Mouse (Mus musculus): ENCODE data around the gene Rab3gap2. TPM values are rescaled to one million over a fixed set of nuclear protein-coding genes. Genes with fewer than 3 reads are reported as not detected.

Rab3gap2 gene
- total RNA-seq, 1 experiment from 2014 or later, result 50.2 TPM

- ATAC-seq (replicated peaks in 1 of 2; ENCODE audit: insufficient read depth in 1 of 2, low FRiP score in 2 of 2, low TSS enrichment in 1 of 2, low read depth in 1 of 2, poor library complexity in 2 of 2, severe bottlenecking in 2 of 2), result no peak
These were observed 64.8 kb downstream of the Rab3gap2 start for GRCm38 (mm10) chr1:185268675-185269074.

GRCm38 (mm10) chr1:185270403-185271097, 66.6 kb downstream of the Rab3gap2 start:
- ATAC-seq (replicated peaks in 1 of 2; ENCODE audit: insufficient read depth in 1 of 2, low FRiP score in 2 of 2, low TSS enrichment in 1 of 2, low read depth in 1 of 2, poor library complexity in 2 of 2, severe bottlenecking in 2 of 2), result no peak

GRCm38 (mm10) chr1:185271373-185271772, 67.5 kb downstream of the Rab3gap2 start:
- no peak for ATAC-seq (replicated peaks in 1 of 2; ENCODE audit: insufficient read depth in 1 of 2, low FRiP score in 2 of 2, low TSS enrichment in 1 of 2, low read depth in 1 of 2, poor library complexity in 2 of 2, severe bottlenecking in 2 of 2)

DNA sequence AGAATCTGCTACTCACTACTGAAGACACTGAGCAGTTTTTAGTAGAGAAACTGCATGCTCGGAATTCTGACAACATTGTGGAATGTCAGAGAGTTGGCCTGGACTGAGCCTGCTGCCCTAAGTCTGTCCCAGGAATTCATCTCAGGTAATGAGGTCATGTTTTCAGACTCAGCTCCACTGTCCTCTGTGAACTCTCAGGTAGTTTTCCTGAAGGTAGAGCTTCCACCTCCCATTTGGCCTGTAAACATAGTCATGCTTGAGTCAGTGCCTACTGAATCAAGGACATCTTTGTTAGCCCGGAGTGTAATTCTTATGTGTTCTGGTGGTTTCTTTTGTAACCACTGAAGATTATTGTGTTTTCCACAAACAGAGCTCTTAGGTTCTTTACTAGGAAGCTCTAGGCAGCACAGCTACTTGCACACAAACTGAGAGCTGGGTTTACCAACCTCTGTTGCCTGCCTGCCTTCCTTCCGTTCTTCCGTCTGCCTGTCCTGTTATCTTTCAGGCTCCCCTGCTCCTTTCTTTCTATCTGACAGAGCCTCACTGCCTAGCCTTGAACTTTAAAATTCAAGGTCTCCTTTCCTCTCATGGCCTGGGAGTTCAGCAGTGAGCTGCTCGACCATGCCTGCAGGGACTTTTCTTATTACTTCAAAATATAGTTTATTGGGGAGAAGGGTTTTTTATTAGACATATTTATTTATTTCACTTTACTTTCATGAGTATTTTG, 71.1 kb downstream of the Rab3gap2 start:
- ATAC-seq (replicated peaks in 1 of 2; ENCODE audit: insufficient read depth in 1 of 2, low FRiP score in 2 of 2, low TSS enrichment in 1 of 2, low read depth in 1 of 2, poor library complexity in 2 of 2, severe bottlenecking in 2 of 2), result no peak

GRCm38 (mm10) chr1:185275976-185276375, 72.1 kb downstream of the Rab3gap2 start:
- ATAC-seq (replicated peaks in 1 of 2; ENCODE audit: insufficient read depth in 1 of 2, low FRiP score in 2 of 2, low TSS enrichment in 1 of 2, low read depth in 1 of 2, poor library complexity in 2 of 2, severe bottlenecking in 2 of 2), result no peak

DNA sequence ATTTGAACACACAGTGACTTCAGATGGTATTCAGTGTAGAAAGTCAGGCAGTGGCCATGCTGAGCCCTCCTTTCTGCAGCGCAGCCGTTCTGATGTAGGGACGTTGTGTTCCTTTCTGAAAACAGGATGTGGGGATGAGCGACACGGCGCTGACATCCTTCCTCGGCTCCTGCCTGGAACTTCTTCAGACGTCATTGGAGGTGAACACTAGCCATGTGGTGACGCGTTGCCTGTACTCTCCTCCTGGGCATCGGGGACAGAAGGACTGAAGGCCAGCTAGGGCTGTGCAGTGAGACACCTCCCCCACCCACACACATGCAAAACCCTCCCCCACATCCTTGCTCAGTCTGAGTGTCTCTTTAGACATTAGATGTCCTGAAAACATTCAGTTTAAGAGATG, 73.1 kb downstream of the Rab3gap2 start:
- ATAC-seq (replicated peaks in 1 of 2; ENCODE audit: insufficient read depth in 1 of 2, low FRiP score in 2 of 2, low TSS enrichment in 1 of 2, low read depth in 1 of 2, poor library complexity in 2 of 2, severe bottlenecking in 2 of 2), result no peak

DNA sequence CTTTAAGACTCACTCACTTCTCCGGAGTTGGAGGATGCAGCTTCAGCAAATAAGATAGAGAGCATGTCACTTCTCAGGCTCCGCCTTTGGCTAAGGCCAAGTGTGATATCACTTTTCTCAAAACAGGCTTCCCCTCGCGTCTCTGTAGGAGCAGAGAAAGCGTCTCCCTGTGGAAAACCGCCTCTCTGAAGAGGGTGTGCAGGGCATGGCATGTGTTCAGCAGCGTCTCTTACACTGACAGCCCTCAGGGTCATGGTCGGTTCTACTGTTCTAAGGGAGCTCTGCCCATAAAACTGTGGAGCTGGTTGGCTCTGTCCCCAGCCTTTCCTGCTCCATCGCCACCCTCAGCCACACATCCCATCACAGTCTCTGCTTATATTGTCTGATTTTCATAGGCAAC, 75.4 kb downstream of the Rab3gap2 start:
- no peak for ATAC-seq (replicated peaks in 1 of 2; ENCODE audit: insufficient read depth in 1 of 2, low FRiP score in 2 of 2, low TSS enrichment in 1 of 2, low read depth in 1 of 2, poor library complexity in 2 of 2, severe bottlenecking in 2 of 2)

DNA sequence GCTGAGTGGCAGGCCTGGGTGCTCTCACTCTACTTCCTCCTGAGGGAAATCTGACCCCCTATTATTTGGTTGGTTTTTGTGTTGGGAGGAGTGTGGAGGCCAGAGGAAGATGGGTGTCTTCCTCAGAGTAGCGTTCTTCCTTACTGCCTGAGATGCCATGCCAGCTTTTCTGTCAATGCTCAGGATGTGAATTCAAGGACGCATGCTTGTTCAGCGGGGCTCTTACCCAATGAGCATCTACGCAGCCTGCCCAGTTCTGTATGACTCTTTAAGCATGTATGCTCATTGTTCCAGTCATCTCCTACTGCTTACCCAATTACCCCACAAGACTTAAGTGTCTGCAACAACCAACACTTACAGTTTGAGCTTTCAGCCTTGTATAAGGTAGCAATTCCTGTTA, 76.7 kb downstream of the Rab3gap2 start:
- no peak for ATAC-seq (replicated peaks in 1 of 2; ENCODE audit: insufficient read depth in 1 of 2, low FRiP score in 2 of 2, low TSS enrichment in 1 of 2, low read depth in 1 of 2, poor library complexity in 2 of 2, severe bottlenecking in 2 of 2)

DNA sequence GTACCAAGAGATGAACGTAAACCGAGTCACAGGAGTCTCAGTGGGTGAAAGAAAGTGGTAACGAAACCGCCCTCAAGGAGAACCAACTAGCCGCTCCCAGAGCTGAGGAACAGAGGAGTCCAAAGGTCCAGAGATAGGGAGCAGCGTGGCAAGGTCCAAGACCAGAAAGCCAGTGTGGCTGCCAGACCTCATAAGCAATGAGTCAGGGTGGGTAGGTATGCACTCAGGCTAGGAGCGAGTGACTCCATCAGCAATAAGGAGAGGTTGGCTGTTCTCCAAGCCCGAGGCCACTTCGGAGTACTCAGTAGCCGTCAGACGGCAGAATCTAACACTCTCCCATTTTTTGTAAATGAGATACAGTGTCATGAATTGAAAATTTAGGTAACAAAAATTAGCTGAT, 78.9 kb downstream of the Rab3gap2 start:
- ATAC-seq (replicated peaks in 1 of 2; ENCODE audit: insufficient read depth in 1 of 2, low FRiP score in 2 of 2, low TSS enrichment in 1 of 2, low read depth in 1 of 2, poor library complexity in 2 of 2, severe bottlenecking in 2 of 2), result no peak

- no peak for ATAC-seq (replicated peaks in 1 of 2; ENCODE audit: insufficient read depth in 1 of 2, low FRiP score in 2 of 2, low TSS enrichment in 1 of 2, low read depth in 1 of 2, poor library complexity in 2 of 2, severe bottlenecking in 2 of 2)
These were observed 79.3 kb downstream of the Rab3gap2 start for GRCm38 (mm10) chr1:185283247-185283646.

DNA sequence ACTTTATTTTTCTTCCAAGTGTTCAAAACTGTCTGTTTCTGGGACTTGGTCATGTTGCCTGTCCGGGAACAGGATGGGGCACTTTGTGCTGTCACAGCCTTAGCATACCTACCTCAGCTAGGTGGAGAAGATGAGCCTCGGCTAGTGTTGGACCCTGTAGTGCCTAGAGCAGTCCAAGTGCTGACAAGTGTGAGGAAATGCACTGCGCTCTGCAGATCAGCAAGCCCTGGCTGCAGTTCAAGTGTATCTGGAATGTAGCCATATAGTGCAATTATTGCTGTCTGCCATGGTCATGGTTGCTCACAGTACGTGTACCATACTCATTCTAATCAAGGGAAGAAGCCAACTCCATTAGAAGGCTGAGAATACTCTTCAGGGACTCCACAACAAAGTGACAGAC, 80.8 kb downstream of the Rab3gap2 start:
- peak in 1 of 2 experiments; percentile 22; a peak in 1 of 4 replicates for ATAC-seq (replicated peaks in 1 of 2; ENCODE audit: insufficient read depth in 1 of 2, low FRiP score in 2 of 2, low TSS enrichment in 1 of 2, low read depth in 1 of 2, poor library complexity in 2 of 2, severe bottlenecking in 2 of 2)

DNA sequence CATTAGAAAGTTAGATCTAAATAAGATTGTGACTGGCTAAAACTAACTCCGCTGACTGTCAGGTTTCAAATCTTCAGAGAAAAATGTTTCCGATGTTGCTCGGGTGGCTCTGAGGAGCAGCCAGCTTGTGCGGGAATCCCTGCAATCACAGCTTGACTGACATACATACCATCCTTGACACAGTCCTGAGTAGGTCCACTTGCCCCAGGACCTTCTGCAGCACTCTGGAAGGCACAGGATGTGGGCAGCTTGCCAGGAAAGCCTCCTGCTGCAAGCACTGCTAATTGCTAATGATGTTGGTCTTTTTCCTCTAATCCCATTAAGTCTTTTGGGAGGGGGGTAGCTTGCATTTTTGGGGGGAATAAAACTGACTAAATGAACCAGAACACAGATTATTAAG, 81.3 kb downstream of the Rab3gap2 start:
- ATAC-seq (replicated peaks in 1 of 2; ENCODE audit: insufficient read depth in 1 of 2, low FRiP score in 2 of 2, low TSS enrichment in 1 of 2, low read depth in 1 of 2, poor library complexity in 2 of 2, severe bottlenecking in 2 of 2), result no peak

- ATAC-seq (replicated peaks in 1 of 2; ENCODE audit: insufficient read depth in 1 of 2, low FRiP score in 2 of 2, low TSS enrichment in 1 of 2, low read depth in 1 of 2, poor library complexity in 2 of 2, severe bottlenecking in 2 of 2), result no peak
These were observed 83.1 kb downstream of the Rab3gap2 start for GRCm38 (mm10) chr1:185287066-185287465.

DNA sequence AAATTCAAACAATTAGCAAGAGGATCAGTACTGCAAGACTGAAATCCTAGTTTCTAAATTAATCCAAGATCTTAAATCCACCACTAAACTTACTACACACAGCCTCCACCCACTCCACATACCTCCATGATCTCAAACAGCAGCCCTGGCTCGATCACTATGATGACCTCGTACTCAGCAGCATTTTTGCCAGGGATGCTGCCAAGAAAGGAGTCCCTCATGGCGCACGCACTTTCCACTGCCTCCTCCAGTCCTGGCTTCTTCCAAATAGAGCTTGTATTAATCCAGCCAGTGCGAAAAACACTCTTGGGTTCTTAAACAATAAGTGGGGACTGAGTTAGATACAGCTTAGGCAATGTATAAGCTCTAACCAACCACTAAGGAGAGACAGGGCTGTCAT, 85.3 kb downstream of the Rab3gap2 start:
- ATAC-seq (replicated peaks in 1 of 2; ENCODE audit: insufficient read depth in 1 of 2, low FRiP score in 2 of 2, low TSS enrichment in 1 of 2, low read depth in 1 of 2, poor library complexity in 2 of 2, severe bottlenecking in 2 of 2), result no peak

DNA sequence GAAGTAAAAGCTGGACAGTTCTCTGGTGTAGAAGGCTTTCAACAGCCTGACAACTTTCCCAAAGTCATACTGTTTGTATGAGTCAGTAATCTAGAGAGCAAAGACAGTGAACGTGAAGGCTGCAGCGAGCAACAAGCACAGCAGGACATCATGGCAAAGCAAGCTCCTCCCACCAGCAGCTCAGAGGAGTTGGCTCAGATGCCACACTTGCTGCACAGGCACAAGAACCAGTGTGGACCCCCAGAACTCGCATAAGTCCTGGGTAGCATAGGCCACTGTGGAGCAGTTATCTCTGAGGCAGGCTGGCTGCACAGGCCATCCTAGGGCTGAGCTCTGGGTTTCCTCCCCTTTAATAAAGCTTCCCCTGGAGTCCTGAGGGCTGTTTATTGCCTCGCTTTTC, 87.4 kb downstream of the Rab3gap2 start:
- ATAC-seq (replicated peaks in 1 of 2; ENCODE audit: insufficient read depth in 1 of 2, low FRiP score in 2 of 2, low TSS enrichment in 1 of 2, low read depth in 1 of 2, poor library complexity in 2 of 2, severe bottlenecking in 2 of 2), result no peak

- ATAC-seq (replicated peaks in 1 of 2; ENCODE audit: insufficient read depth in 1 of 2, low FRiP score in 2 of 2, low TSS enrichment in 1 of 2, low read depth in 1 of 2, poor library complexity in 2 of 2, severe bottlenecking in 2 of 2), result no peak
These were observed 88.9 kb downstream of the Rab3gap2 start for GRCm38 (mm10) chr1:185292646-185293360.

DNA sequence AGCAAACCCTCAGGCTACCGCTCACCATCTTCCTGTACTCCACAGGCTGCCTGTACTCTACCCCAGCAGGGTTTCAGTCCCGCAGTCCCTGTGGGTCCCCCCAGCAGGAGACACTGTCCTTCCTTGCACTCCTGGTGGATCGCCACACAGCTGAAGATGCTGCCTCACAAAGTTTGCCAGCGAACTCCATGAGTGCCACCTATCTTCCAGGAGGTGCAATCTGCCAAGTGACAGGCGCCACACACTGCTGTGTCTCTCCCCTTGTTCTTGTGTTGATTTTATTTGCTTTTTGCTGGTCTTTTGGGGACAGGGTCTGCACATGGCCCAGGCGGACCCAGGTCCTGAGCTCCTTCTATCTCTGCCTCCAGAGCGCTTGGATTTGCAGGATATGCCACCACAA, 92.9 kb downstream of the Rab3gap2 start:
- no peak for ATAC-seq (replicated peaks in 1 of 2; ENCODE audit: insufficient read depth in 1 of 2, low FRiP score in 2 of 2, low TSS enrichment in 1 of 2, low read depth in 1 of 2, poor library complexity in 2 of 2, severe bottlenecking in 2 of 2)

GRCm38 (mm10) chr1:185298496-185298895, 94.6 kb downstream of the Rab3gap2 start:
- no peak for ATAC-seq (replicated peaks in 1 of 2; ENCODE audit: insufficient read depth in 1 of 2, low FRiP score in 2 of 2, low TSS enrichment in 1 of 2, low read depth in 1 of 2, poor library complexity in 2 of 2, severe bottlenecking in 2 of 2)

Data from hematopoietic stem cell, adult 5-6 weeks (primary cell).